Mouse (Mus musculus) midbrain, postnatal 0 days (tissue): ENCODE data around the gene Bcat2. TPM values are rescaled to one million over a fixed set of nuclear protein-coding genes. Genes with fewer than 3 reads are reported as not detected.

Experiments used
- ATAC-seq: fragments of 200-750 bp; cut with Nextera tagmentation; 2 replicates; pipeline ENCODE4 v1.8.0; 2017; ENCODE audit warnings: moderate number of reproducible peaks, mild to moderate bottlenecking, moderate TSS enrichment, moderate library complexity; ENCODE audit not compliant: low FRiP score
- DNase-seq: peaks from one replicate; pipeline ENCODE4 v3.0.0-alpha.2; 2015; ENCODE audit warnings: low spot score
- H3K27ac ChIP-seq: fragments of 300-500 bp; sonication (generic); 2 replicates; pipeline ENCODE4 v1.5.1; 2014; ENCODE audit warnings: low read depth, mild to moderate bottlenecking, low read length, mixed read lengths
- H3K27me3 ChIP-seq: fragments of 300-500 bp; sonication (generic); 2 replicates; pipeline ENCODE4 v1.6.1; 2014; ENCODE audit warnings: low read length, control low read depth, mixed read lengths; ENCODE audit not compliant: insufficient read depth
- H3K36me3 ChIP-seq: fragments of 300-500 bp; sonication (generic); 2 replicates; pipeline ENCODE4 v1.6.1; 2014; ENCODE audit warnings: low read length, control low read depth, mixed read lengths; ENCODE audit not compliant: insufficient read depth
- H3K4me1 ChIP-seq: fragments of 300-500 bp; sonication (generic); 2 replicates; pipeline ENCODE4 v1.6.1; 2014; ENCODE audit warnings: mild to moderate bottlenecking, control low read depth, antibody characterized with exemption, low read length, mixed read lengths; ENCODE audit not compliant: insufficient read depth
- H3K4me2 ChIP-seq: fragments of 300-500 bp; sonication (generic); 2 replicates; pipeline ENCODE4 v1.6.1; 2014; ENCODE audit warnings: low read depth, mild to moderate bottlenecking, low read length, mixed read lengths; ENCODE audit not compliant: poor library complexity, severe bottlenecking
- H3K4me3 ChIP-seq: fragments of 300-500 bp; sonication (generic); 2 replicates; pipeline ENCODE4 v1.5.1; 2014; ENCODE audit warnings: low read depth, mild to moderate bottlenecking, low read length, moderate library complexity
- H3K9ac ChIP-seq: fragments of 300-500 bp; sonication (generic); replicated peaks from 2 replicates; pipeline ENCODE4 v1.6.1; 2014; ENCODE audit warnings: mild to moderate bottlenecking, low read length, moderate library complexity, mixed read lengths; ENCODE audit not compliant: poor library complexity, severe bottlenecking
- H3K9me3 ChIP-seq: fragments of 300-500 bp; sonication (generic); 2 replicates; pipeline ENCODE4 v1.6.1; 2016; ENCODE audit warnings: low read length, control low read depth
- CTCF ChIP-seq: IDR thresholded peaks from 2 replicates; pipeline ENCODE4 v1.5.1; 2016; ENCODE audit warnings: antibody characterized with exemption, mild to moderate bottlenecking
- WGBS: fragments of 180-500 bp; shearing (Covaris S2); extraction: QIAGEN DNeasy Blood & Tissue Kit; methylation state at CpG from one replicate; pipeline ENCODE4 v1.1.7; 2014; 5-methylcytosine and 5-hydroxymethylcytosine counted together
- polyA plus RNA-seq: library from polyadenylated mRNA; unstranded; fragments of >200 nt; fragmentation: Nextera tagmentation; extraction: Ambion mirVana; gene quantifications from 2 replicates; pipeline ENCODE4 v1.2.1, GENCODE M21; 2015
- total RNA-seq: library from RNA; depleted of rRNA; stranded (reverse); fragments of >200 nt; gene quantifications from 2 replicates; pipeline ENCODE4 v1.2.3, GENCODE M21; 2014

Bcat2 gene
- total and polyA plus RNA-seq, 2 experiments from 2014 or later, result 12.4 to 18.3 TPM

DNA sequence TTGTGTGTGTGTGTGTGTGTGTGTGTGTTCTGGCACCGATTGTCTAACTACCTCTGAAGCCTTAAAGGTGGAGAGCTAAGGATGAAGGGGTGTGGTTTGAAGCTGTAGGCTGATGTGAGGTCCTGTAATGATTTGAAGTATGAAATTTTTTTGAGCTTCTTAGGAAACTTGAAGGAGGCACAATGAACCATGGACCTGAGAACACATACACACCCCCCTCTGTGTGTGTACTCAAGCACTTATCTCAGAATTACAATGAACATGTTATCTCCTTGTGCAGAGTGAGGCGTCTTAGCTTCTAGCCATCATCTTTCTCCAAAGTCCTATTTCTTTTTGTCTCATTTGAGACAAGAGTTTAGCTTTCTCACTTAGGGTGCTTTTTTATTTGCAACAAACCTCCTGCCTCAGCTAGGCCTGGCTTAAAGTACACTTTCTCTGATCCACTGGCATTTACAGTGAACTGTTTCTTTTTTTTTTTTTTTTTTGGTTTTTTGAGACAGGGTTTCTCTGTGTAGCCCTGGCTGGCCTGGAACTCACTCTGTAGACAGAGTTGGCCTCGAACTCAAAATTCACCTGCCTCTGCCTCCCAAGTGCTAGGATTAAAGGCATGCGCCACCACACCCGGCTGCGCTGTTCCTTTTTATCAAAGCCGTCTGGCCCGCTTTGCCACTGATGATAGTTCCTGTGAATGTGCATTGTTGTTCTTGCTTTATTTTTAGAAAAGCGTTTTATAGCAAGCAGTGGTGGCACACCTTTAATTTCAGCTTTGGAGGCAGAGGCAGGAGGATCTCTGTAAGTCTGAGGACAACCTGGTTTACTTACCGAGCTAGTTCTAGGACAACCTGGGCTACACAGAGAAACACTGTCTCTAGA lies 1.1 kb upstream of the Bcat2 start:
- Histone ChIP-seq H3K4me2 (peak overlapping the region; percentile 79), H3K27ac (peak overlapping the region; percentile 59), H3K9me3 (no peaks in the 10 kb centered on the region), H3K36me3 (no peaks in the 10 kb centered on the region), H3K4me1 (peaks cover 6% of the 10 kb centered on the region; the same call in 1 of the 2 replicates), H3K27me3 (no peaks in the 10 kb centered on the region), H3K9ac (0 out of 2 replicates have a peak overlapping the region, but pooled peaks have one; percentile 13), H3K4me3 (peak overlapping the region; percentile 44)
- 81% methylated on average over 10 of the region's 10 CpGs for WGBS
- no peak for ATAC-seq
- no peak for TF ChIP-seq CTCF
- no peak for DNase-seq

DNA sequence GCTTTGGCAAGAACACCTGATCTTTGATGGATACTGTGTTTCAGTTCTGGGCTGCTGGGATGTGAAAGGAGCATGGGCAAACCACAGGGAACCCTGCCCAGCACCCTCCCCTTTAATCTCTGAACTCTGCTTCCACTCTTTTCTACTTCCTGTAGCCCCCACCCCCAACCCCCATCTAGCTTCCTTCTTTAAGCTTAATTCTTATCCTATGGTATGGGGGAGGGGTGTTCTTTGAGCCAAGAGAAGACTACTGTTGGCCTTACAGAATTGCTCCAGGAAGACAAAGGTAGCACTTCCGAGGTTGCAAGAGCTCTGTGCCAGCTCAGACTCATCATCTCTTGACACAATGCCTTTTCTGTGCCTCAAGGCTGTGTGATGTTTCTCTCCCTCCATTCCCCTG lies 2.0 kb downstream of the Bcat2 start:
- Histone ChIP-seq H3K4me3 (no peak overlapping the region), H3K36me3 (0 out of 2 replicates have a peak, but pooled peaks cover 5% of the 10 kb centered on the region), H3K27ac (no peak overlapping the region), H3K4me2 (no peak overlapping the region), H3K9me3 (no peaks in the 10 kb centered on the region), H3K27me3 (no peaks in the 10 kb centered on the region), H3K4me1 (peaks cover 6% of the 10 kb centered on the region; the same call in 1 of the 2 replicates), H3K9ac (no peak overlapping the region)
- 50% methylated on average over 1 of the region's 1 CpGs for WGBS
- ATAC-seq, result no peak
- DNase-seq, result no peak
- no peak for TF ChIP-seq CTCF

DNA sequence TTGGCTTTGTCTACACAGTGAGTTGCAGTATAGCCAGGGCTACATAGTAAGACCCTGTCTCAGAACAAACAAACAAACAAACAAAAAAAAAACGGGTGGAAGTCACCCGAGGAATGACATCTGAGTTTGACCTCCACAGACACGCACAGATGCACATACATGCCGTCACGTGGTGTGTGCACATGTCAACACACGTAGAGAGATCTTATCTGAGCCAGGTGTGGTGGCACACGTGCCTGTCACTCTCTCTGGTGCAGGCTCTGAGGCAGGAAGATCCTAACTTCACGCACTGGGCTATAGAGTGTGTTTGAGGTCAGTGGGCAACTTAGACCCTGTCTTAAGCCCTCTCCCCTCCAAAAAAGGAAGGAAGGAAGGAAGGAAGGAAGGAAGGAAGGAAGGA lies 4.0 kb downstream of the Bcat2 start:
- TF ChIP-seq CTCF, result no peak
- no peaks in the 10 kb centered on the region for H3K9me3 ChIP-seq
- H3K4me3 ChIP-seq, result no peak overlapping the region
- 0 out of 2 replicates have a peak, but pooled peaks cover 5% of the 10 kb centered on the region for H3K36me3 ChIP-seq
- peaks cover 2% of the 10 kb centered on the region; the same call in 1 of the 2 replicates for H3K4me1 ChIP-seq
- DNase-seq (no peak), ATAC-seq (no peak)
- H3K27me3 ChIP-seq, result no peaks in the 10 kb centered on the region
- H3K27ac ChIP-seq, result no peak overlapping the region
- H3K4me2 ChIP-seq, result no peak overlapping the region
- no peak overlapping the region for H3K9ac ChIP-seq
- WGBS, result 82% methylated on average over 8 of the region's 8 CpGs

DNA sequence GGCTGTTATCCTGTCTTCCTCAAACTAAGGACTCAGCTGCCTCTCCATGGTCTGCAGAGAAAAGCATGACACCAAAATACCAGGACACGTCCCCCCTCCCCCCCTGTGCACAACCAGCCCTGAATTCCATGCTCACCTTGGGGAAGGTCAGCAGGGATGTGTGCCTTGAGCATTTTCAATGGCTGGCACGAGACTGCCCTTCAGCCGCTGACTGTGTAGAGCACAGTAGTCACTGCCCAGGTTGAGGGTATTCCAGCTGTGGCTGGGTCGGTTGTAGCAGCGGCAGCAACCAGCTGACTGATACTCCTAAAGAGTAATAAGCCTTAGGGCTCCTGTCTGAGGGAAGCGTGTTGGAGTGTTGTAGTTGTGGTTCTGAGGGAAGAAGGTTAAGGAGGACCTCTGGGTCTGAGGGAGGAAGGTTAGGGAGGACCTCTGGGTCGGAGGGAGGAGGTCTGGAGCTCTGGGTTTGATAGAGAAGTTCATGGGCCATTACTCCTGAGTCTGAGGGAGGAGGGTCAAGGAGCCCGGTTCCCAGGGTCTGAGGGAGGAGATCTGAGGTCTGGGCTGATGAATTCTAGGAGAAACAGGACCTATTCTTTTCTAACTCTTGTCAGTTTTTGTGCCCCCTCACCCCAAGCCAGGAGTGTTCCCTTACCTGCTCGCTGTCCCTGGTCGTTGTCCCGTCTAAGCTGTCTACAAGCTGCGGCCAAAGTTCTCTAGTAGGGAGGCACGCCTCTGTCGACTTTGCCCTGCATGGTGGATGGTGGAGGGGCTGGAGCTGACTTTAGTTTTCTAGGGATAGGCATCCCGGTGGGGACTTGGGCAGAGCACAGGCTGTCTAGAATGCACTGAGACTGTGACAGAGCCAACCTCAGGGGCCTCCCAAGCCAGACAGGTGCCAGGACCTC lies 4.8 kb downstream of the Bcat2 start:
- WGBS, result 87% methylated on average over 15 of the region's 15 CpGs
- ATAC-seq, result no peak

DNA sequence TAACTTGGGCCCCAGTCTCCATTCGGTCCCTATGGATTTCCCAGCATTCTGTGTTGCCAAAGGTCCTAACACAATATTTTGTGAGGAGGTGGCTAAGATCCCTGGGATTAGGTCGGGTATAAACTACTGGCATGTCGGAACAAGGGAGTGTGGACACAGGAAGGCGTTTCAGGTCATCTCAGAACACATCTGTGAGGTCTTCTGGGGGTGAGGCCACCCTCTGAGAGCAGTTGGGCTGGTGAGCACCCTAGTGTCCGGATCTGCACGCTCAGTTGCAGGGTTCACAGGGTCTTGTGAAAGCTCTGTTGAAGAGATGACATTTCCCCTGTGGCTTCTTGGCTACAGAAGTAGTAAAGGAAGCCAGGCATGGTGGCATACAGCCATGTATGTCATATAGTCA lies 16.0 kb downstream of the Bcat2 start:
- 0 out of 2 replicates have a peak, but pooled peaks cover 3% of the 10 kb centered on the region for H3K4me1 ChIP-seq
- H3K4me3 ChIP-seq, result no peak overlapping the region
- H3K27me3 ChIP-seq, result no peaks in the 10 kb centered on the region
- peaks cover 9% of the 10 kb centered on the region; the same call in 1 of the 2 replicates for H3K36me3 ChIP-seq
- no peak overlapping the region for H3K27ac ChIP-seq
- ATAC-seq (no peak), DNase-seq (no peak)
- H3K4me2 ChIP-seq, result no peak overlapping the region
- H3K9ac ChIP-seq, result no peak overlapping the region
- H3K9me3 ChIP-seq, result no peaks in the 10 kb centered on the region
- WGBS, result 96% methylated on average over 6 of the region's 6 CpGs
- no peak for TF ChIP-seq CTCF

More for the DNA sequence above, 4.8 kb downstream of the Bcat2 start:
- Histone ChIP-seq H3K4me1 (peaks cover 2% of the 10 kb centered on the region; the same call in 1 of the 2 replicates), H3K4me2 (no peak overlapping the region), H3K36me3 (0 out of 2 replicates have a peak, but pooled peaks cover 5% of the 10 kb centered on the region), H3K9ac (no peak overlapping the region), H3K9me3 (no peaks in the 10 kb centered on the region), H3K27me3 (no peaks in the 10 kb centered on the region), H3K27ac (no peak overlapping the region), H3K4me3 (no peak overlapping the region)
- no peak for DNase-seq
- no peak for TF ChIP-seq CTCF
